Mouse (Mus musculus) adrenal gland, postnatal 10 days (tissue): ENCODE measurements around the gene Asphd1. TPM values are rescaled to one million over a fixed set of nuclear protein-coding genes. Genes with fewer than 3 reads are reported as not detected.

Experiments
- DNase-seq: peaks from one replicate; pipeline ENCODE4 v3.0.0; 2021; ENCODE audit warnings: mixed read lengths
- total RNA-seq, 2 experiments: library from RNA; stranded (reverse); gene quantifications; 2 replicates each; pipeline ENCODE4 v1.2.3; 2021

The Asphd1 gene
- total RNA-seq, 2 experiments from 2014 or later: 1.9 to 2.0 TPM

DNA sequence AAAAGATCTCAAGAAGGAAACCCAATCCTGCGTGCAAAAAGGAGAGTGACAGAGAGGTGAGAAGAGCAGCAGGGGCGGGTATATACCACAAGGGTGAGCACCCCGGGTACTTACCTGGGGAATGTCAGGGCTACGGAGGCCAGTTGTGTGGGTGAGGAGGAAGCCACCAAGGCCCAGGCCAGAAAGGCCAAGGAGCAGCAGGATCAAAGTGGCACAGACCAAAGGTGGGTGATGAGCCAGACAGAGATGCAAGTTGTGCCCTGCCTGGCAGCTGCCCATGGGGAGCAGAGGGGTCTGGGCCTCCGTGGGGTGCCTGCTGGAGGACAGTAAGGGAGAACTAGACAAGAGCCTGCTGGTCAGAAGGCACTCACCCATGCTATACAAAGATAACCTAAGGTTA, 52.5 kb downstream of the Asphd1 start:
- no peak for DNase-seq

Other genes with a start within 250 kb of the Asphd1 start
- gene Coro1a, start 241.8 kb downstream of the Asphd1 start, total RNA-seq: 10 to 100 TPM; 36.1 to 39.3 TPM
- gene Mapk3, start 190.0 kb downstream of the Asphd1 start, total RNA-seq: 100 to 1,000 TPM; 125 to 158 TPM
- 1 to 10 TPM; 3.4 to 8.6 TPM for gene Gdpd3, start 183.2 kb downstream of the Asphd1 start, total RNA-seq
- 100 to 1,000 TPM; 140 to 147 TPM for gene Ypel3, start 172.6 kb downstream of the Asphd1 start, total RNA-seq
- 1 to 10 TPM in 1 of 2 experiments, under 1 TPM in 1; 0.60 to 1.2 TPM for gene Tbx6, start 168.1 kb downstream of the Asphd1 start, total RNA-seq
- gene Ppp4c, start 157.1 kb downstream of the Asphd1 start, total RNA-seq: 100 to 1,000 TPM; 103 to 107 TPM
- gene Fam57b, start 151.9 kb downstream of the Asphd1 start, total RNA-seq: 10 to 100 TPM; 29.0 to 36.1 TPM
- not detected for gene 4930451I11Rik, start 117.9 kb downstream of the Asphd1 start, total RNA-seq
- 1 to 10 TPM in 1 of 2 experiments, under 1 TPM in 1; 0.82 to 1.0 TPM for gene Doc2a, start 102.2 kb downstream of the Asphd1 start, total RNA-seq
- 10 to 100 TPM; 21.2 to 28.6 TPM for gene Hirip3, start 87.6 kb downstream of the Asphd1 start, total RNA-seq
- gene Ino80e, start 87.2 kb downstream of the Asphd1 start, total RNA-seq: 10 to 100 TPM; 35.4 to 45.6 TPM
- gene Taok2, start 64.9 kb downstream of the Asphd1 start, total RNA-seq: 10 to 100 TPM; 69.7 to 85.8 TPM
- 10 to 100 TPM; 32.1 to 32.3 TPM for gene Tmem219, start 26.7 kb downstream of the Asphd1 start, total RNA-seq
- gene Kctd13, start 20.7 kb downstream of the Asphd1 start, total RNA-seq: 10 to 100 TPM; 18.4 to 23.0 TPM
- gene Sez6l2, start 981 bp upstream of the Asphd1 start, total RNA-seq: 10 to 100 TPM; 38.8 to 58.2 TPM
- gene Cdipt, start 26.3 kb upstream of the Asphd1 start, total RNA-seq: 10 to 100 TPM; 70.6 to 76.4 TPM
- 1 to 10 TPM; 1.6 to 2.7 TPM for gene Cdiptos, start 26.5 kb upstream of the Asphd1 start, total RNA-seq
- gene Mvp, start 65.0 kb upstream of the Asphd1 start, total RNA-seq: 10 to 100 TPM; 55.7 to 60.9 TPM
- not detected for gene Pagr1b, start 66.9 kb upstream of the Asphd1 start, total RNA-seq
- 10 to 100 TPM; 10.1 to 19.1 TPM for gene Pagr1a, start 67.8 kb upstream of the Asphd1 start, total RNA-seq
- gene Gm42742, start 71.5 kb upstream of the Asphd1 start, total RNA-seq: 10 to 100 TPM; 17.7 to 22.5 TPM
- 1 to 10 TPM; 3.1 to 5.8 TPM for gene Prrt2, start 71.6 kb upstream of the Asphd1 start, total RNA-seq
- 100 to 1,000 TPM; 135 to 159 TPM for gene Maz, start 77.5 kb upstream of the Asphd1 start, total RNA-seq
- gene Kif22, start 92.9 kb upstream of the Asphd1 start, total RNA-seq: 10 to 100 TPM; 21.6 to 28.7 TPM
- gene Zg16, start 137.7 kb upstream of the Asphd1 start, total RNA-seq: under 1 TPM in 1 of 2 experiments, not detected in 1; 0.51 TPM
- 1 to 10 TPM; 3.3 TPM for gene AI467606, start 141.8 kb upstream of the Asphd1 start, total RNA-seq
- gene Qprt, start 172.6 kb upstream of the Asphd1 start, total RNA-seq: 10 to 100 TPM in 1 of 2 experiments, 1 to 10 TPM in 1; 7.6 to 20.7 TPM
- 1 to 10 TPM; 3.2 to 3.3 TPM for gene Spn, start 188.2 kb upstream of the Asphd1 start, total RNA-seq
- gene Cd2bp2, start 246.5 kb upstream of the Asphd1 start, total RNA-seq: 10 to 100 TPM; 50.9 to 54.9 TPM